Mouse (Mus musculus) yolk sac, embryonic 10.5 days (tissue): ENCODE results near the gene Lix1.

ENCODE experiments used
- DNase-seq: peaks from one replicate; pipeline ENCODE4 v3.0.0-alpha.2; 2017; ENCODE audit warnings: low spot score

Gene Lix1

GRCm38 (mm10) chr17:17496730-17497129, 94.3 kb downstream of the Lix1 start:
- no peak for DNase-seq

GRCm38 (mm10) chr17:17498848-17499247, 96.4 kb downstream of the Lix1 start:
- DNase-seq: no peak

GRCm38 (mm10) chr17:17499278-17499677, 96.8 kb downstream of the Lix1 start:
- no peak for DNase-seq

- DNase-seq: no peak
Measured at GRCm38 (mm10) chr17:17506677-17507076, 104.2 kb downstream of the Lix1 start.
